Mouse (Mus musculus) hindbrain, embryonic 11.5 days (tissue): ENCODE data around the gene Gm14393. TPM values are rescaled to one million over a fixed set of nuclear protein-coding genes. Genes with fewer than 3 reads are reported as not detected.
"Not testable (repeated sequence)": the region's sequence is repeated elsewhere in the genome, so short reads cannot be mapped to it uniquely, and the experiment has no call there.

Experiments used
- ATAC-seq: fragments of 200-750 bp; cut with Nextera tagmentation; 2 replicates; pipeline ENCODE4 v1.8.0; 2017; ENCODE audit warnings: mild to moderate bottlenecking, moderate TSS enrichment, moderate library complexity; ENCODE audit not compliant: low FRiP score
- DNase-seq: peaks from one replicate; pipeline ENCODE4 v3.0.0-alpha.2; 2015; ENCODE audit warnings: low spot score
- H3K27ac ChIP-seq: fragments of 300-500 bp; sonication (generic); 2 replicates; pipeline ENCODE4 v1.5.1; 2014; ENCODE audit warnings: mild to moderate bottlenecking, low read depth, low read length
- H3K27me3 ChIP-seq: fragments of 300-500 bp; sonication (generic); 2 replicates; pipeline ENCODE4 v1.6.1; 2014; ENCODE audit warnings: mild to moderate bottlenecking, low read length, moderate library complexity, mixed read lengths; ENCODE audit not compliant: control insufficient read depth, insufficient read depth
- H3K36me3 ChIP-seq: fragments of 300-500 bp; sonication (generic); 2 replicates; pipeline ENCODE4 v1.6.1; 2014; ENCODE audit warnings: mild to moderate bottlenecking, low read length, moderate library complexity, mixed read lengths; ENCODE audit not compliant: control insufficient read depth, insufficient read depth
- H3K4me1 ChIP-seq: fragments of 300-500 bp; sonication (generic); replicated peaks from 2 replicates; pipeline ENCODE4 v1.6.1; 2014; ENCODE audit warnings: low read length, mixed read lengths; ENCODE audit not compliant: control insufficient read depth, insufficient read depth
- H3K4me2 ChIP-seq: fragments of 300-500 bp; sonication (generic); replicated peaks from 2 replicates; pipeline ENCODE4 v1.6.1; 2014; ENCODE audit warnings: mild to moderate bottlenecking, low read depth, low read length
- H3K4me3 ChIP-seq: fragments of 300-500 bp; sonication (generic); 2 replicates; pipeline ENCODE4 v1.5.1; 2014; ENCODE audit warnings: low read depth, low read length
- H3K9ac ChIP-seq: fragments of 300-500 bp; sonication (generic); 2 replicates; pipeline ENCODE4 v1.6.1; 2014; ENCODE audit warnings: low read depth, low read length
- H3K9me3 ChIP-seq: fragments of 300-500 bp; sonication (generic); 2 replicates; pipeline ENCODE4 v1.6.1; 2016; ENCODE audit warnings: low read length; ENCODE audit not compliant: control insufficient read depth
- WGBS: fragments of 180-500 bp; shearing (Covaris S2); extraction: QIAGEN DNeasy Blood & Tissue Kit; methylation state at CpG from one replicate; pipeline ENCODE4 v1.1.7; 2014; 5-methylcytosine and 5-hydroxymethylcytosine counted together
- polyA plus RNA-seq: library from polyadenylated mRNA; unstranded; fragments of >200 nt; fragmentation: Nextera tagmentation; extraction: Ambion mirVana; gene quantifications from 2 replicates; pipeline ENCODE4 v1.2.1, GENCODE M21; 2014

Gene Gm14393
- 0.36 and 0.69 TPM in 2 replicates for polyA plus RNA-seq

- not testable (repeated sequence) for ATAC-seq, H3K4me1 ChIP-seq, H3K4me2 ChIP-seq, H3K27ac ChIP-seq, H3K36me3 ChIP-seq, H3K27me3 ChIP-seq, H3K9ac ChIP-seq, H3K9me3 ChIP-seq, DNase-seq, H3K4me3 ChIP-seq
- WGBS: 79% methylated on average over 1 of the region's 1 CpGs
Measured at GRCm38 (mm10) chr2:175067681-175068261, at the start of gene Gm14393. Gene Gm14393, minus strand, starts transcription at chr2:175067781.

GRCm38 (mm10) chr2:175044268-175044667 lies 23.3 kb downstream of the Gm14393 start:
- not testable (repeated sequence) for H3K9ac ChIP-seq, H3K27me3 ChIP-seq, DNase-seq, H3K36me3 ChIP-seq, H3K27ac ChIP-seq, ATAC-seq, H3K4me2 ChIP-seq, H3K4me1 ChIP-seq, H3K9me3 ChIP-seq, H3K4me3 ChIP-seq
- 96% methylated on average over 24 of the region's 27 CpGs for WGBS

Other genes with a start within 250 kb of the Gm14393 start
- gene Gm14444, start 57.5 kb downstream of the Gm14393 start, polyA plus RNA-seq: not detected in 2 replicates
- gene Gm14399, start 74.2 kb upstream of the Gm14393 start, polyA plus RNA-seq: 6.5 and 7.7 TPM in 2 replicates
- gene Gm14443, start 108.1 kb upstream of the Gm14393 start, polyA plus RNA-seq: 0.78 and 0.88 TPM in 2 replicates
- 5.9 and 9.8 TPM in 2 replicates for gene Gm14391, start 139.1 kb upstream of the Gm14393 start, polyA plus RNA-seq
- 2.6 and 5.5 TPM in 2 replicates for gene Gm14440, start 207.3 kb upstream of the Gm14393 start, polyA plus RNA-seq